17 mouse cellular contexts compared by ENCODE assay signal in genomic region chr9:53508053-53508452, GRCm38 (mm10). TPM values are rescaled to one million over a fixed set of nuclear protein-coding genes. Genes with fewer than 3 reads are reported as not detected.
DNase-seq lines count a peak whose midpoint lies in the region; ATAC-seq and TF ChIP-seq lines count a peak whose summit lies in the region.
"Had no signal": no experiment of that assay in that cellular context is flagged by ENCODE, and none has a peak within 500 bp of the region (broad histone marks: within the 10 kb centered on the region; RNA-seq: fewer than 3 reads in every experiment).

No protein-coding gene starts in this region.

- intact Hi-C loops in heart, postnatal 25 days (cut with DNase I): no loop called here
- intact Hi-C loops in left cerebral cortex, adult 2 months (cut with DNase I): no loop called here

- no peaks in the 10 kb centered on the region for H3K27me3 ChIP-seq in midbrain, embryonic 16.5 days (ENCODE audit: control insufficient read depth, insufficient read depth, low read depth, low read length)
- H3K27me3 ChIP-seq: embryonic facial prominence, embryonic 13.5 days had no signal

- peak overlapping the region; percentile 77 to 97 for H3K4me3 ChIP-seq in ES-E14 (ENCODE audit: insufficient read depth in 1 of 2, low read depth in 1 of 2, low read length in 2 of 2, poor library complexity in 1 of 2, severe bottlenecking in 1 of 2)
- H3K4me3 ChIP-seq in midbrain, embryonic 16.5 days (ENCODE audit: low read depth, low read length): no peak overlapping the region
- no peak overlapping the region for H3K4me3 ChIP-seq in left cerebral cortex, adult 2 months
- H3K4me3 ChIP-seq: embryonic facial prominence, embryonic 13.5 days had no signal

- peak overlapping the region; percentile 88 for H3K9ac ChIP-seq in ES-E14 (ENCODE audit: insufficient read depth, low read depth, low read length, poor library complexity, severe bottlenecking)
- H3K9ac ChIP-seq in midbrain, embryonic 16.5 days (ENCODE audit: low read depth, low read length): no peak overlapping the region
- H3K9ac ChIP-seq: embryonic facial prominence, embryonic 13.5 days; liver, postnatal 0 days had no signal

- no peak for ATAC-seq in midbrain, embryonic 16.5 days
- ATAC-seq: activated CD4-positive, CD25-positive, alpha-beta regulatory T cell, adult 4 months; CD4-positive, CD25-positive, alpha-beta regulatory T cell, adult 4 months; liver, postnatal 0 days had no signal

- peaks cover 7% of the 10 kb centered on the region for H3K36me3 ChIP-seq in ES-E14 (ENCODE audit: control insufficient read depth, insufficient read depth, low read length, poor library complexity, severe bottlenecking)
- H3K36me3 ChIP-seq in midbrain, embryonic 16.5 days (ENCODE audit: control insufficient read depth, insufficient read depth, low read length): peaks cover 9% of the 10 kb centered on the region; the same call in 1 of the 2 replicates

- in situ Hi-C loops in ES-E14 (cut with MboI; ENCODE audit: low sequenced_read_pairs in 2 of 2, unreplicated experiment in 2 of 2): no loop called here

- H3K4me2 ChIP-seq in midbrain, embryonic 16.5 days (ENCODE audit: low read length): no peak overlapping the region
- H3K4me2 ChIP-seq: embryonic facial prominence, embryonic 13.5 days had no signal

- peak; percentile 13 for DNase-seq in heart, adult 8-10 months (ENCODE audit: low spot score)
- no peak for DNase-seq in heart, postnatal 25 days (ENCODE audit: low spot score)
- peak; percentile 94 for DNase-seq in 416B (ENCODE audit: low read depth)
- peak; percentile 69 for DNase-seq in ES-E14 (ENCODE audit: low read depth, low spot score)
- peak; percentile 9 for DNase-seq in adrenal gland, postnatal 14 days
- no peak for DNase-seq in left cerebral cortex, adult 2 months (ENCODE audit: extremely low spot score in 1 of 2, low spot score in 2 of 2)
- DNase-seq in urinary bladder, adult 2 months (ENCODE audit: low spot score): no peak
- DNase-seq: cerebellum, postnatal 36 days; kidney, postnatal 25 days; liver, postnatal 0 days; retina, postnatal 1 day had no signal

- no peak for TF ChIP-seq CTCF in left cerebral cortex, adult 2 months (IDR thresholded peaks at IDR 0.05)

- whole genome bisulfite sequencing in midbrain, embryonic 16.5 days: 88% methylated on average over 7 of the region's 7 CpGs

- no peak overlapping the region for H3K27ac ChIP-seq in ES-E14 (ENCODE audit: insufficient read depth, low read depth, low read length, poor library complexity, severe bottlenecking)
- no peak overlapping the region for H3K27ac ChIP-seq in midbrain, embryonic 16.5 days (ENCODE audit: low read length)
- H3K27ac ChIP-seq in left cerebral cortex, adult 2 months: no peak overlapping the region
- H3K27ac ChIP-seq: embryonic facial prominence, embryonic 13.5 days; macrophage; stomach, postnatal 0 days had no signal

- no peaks in the 10 kb centered on the region for H3K9me3 ChIP-seq in ES-E14 (ENCODE audit: control insufficient read depth, insufficient read depth, low read depth, low read length)
- no peaks in the 10 kb centered on the region for H3K9me3 ChIP-seq in midbrain, embryonic 16.5 days (replicated peaks; ENCODE audit: control insufficient read depth, low read length, poor library complexity, severe bottlenecking)
- H3K9me3 ChIP-seq: embryonic facial prominence, embryonic 13.5 days had no signal

- no peaks in the 10 kb centered on the region for H3K4me1 ChIP-seq in ES-E14 (ENCODE audit: control insufficient read depth in 2 of 2, insufficient read depth in 2 of 2, low read length in 2 of 2, poor library complexity in 1 of 2)
- H3K4me1 ChIP-seq in midbrain, embryonic 16.5 days (ENCODE audit: control insufficient read depth, insufficient read depth, low read length): no peaks in the 10 kb centered on the region
- H3K4me1 ChIP-seq: embryonic facial prominence, embryonic 13.5 days had no signal

TF ChIP-seq in ES-E14, 5 proteins besides CTCF, POLR2A, EP300 and RAD21:
- TF ChIP-seq ZNF384 (IDR thresholded peaks at IDR 0.05; ENCODE audit: low read depth, low read length) (no peak), HCFC1 (IDR thresholded peaks at IDR 0.05; ENCODE audit: borderline replicate concordance, insufficient read depth, low read length) (no peak), CHD2 (IDR thresholded peaks at IDR 0.05; ENCODE audit: low read depth, low read length) (peak; percentile 80), ZC3H11A (IDR thresholded peaks at IDR 0.05; ENCODE audit: borderline replicate concordance, low read depth, low read length) (no peak), MAFK (IDR thresholded peaks at IDR 0.05; ENCODE audit: insufficient read depth, low read depth, low read length) (no peak)
TF ChIP-seq in ES-E14: peak in this region for 1.

RNA-seq across cellular contexts. Expression of gene Atm, which starts 28.5 kb away (rescaled TPM):
- 10 to 100 TPM in 3 of 4 experiments, 1 to 10 TPM in 1; 9.6 to 12.9 (median 10.8) TPM for total RNA-seq in heart, adult 8-10 months (2022)
- 1 to 10 TPM; 7.9 to 9.3 TPM for total RNA-seq in heart, postnatal 25 days (2021)
- total RNA-seq in ES-E14 (2012; rRNA removed): 24.9 and 31.4 TPM in 2 replicates
- 13.7 and 17.3 TPM in 2 replicates for total RNA-seq in adrenal gland, postnatal 14 days (2021)
- polyA plus RNA-seq in midbrain, embryonic 16.5 days (2015; fragmentation: Nextera tagmentation; extraction: Ambion mirVana): 6.6 and 7.9 TPM in 2 replicates
- 10 to 100 TPM; 16.8 to 20.2 TPM for total RNA-seq in left cerebral cortex, adult 2 months (2021)
- polyA plus RNA-seq in urinary bladder, adult 2 months (2012; rRNA removed): 8.6 and 12.0 TPM in 2 replicates

RNA-seq across cellular contexts. Expression of gene Npat, which starts 28.8 kb away (rescaled TPM):
- total RNA-seq in heart, adult 8-10 months (2022): 1 to 10 TPM; 5.3 to 7.7 (median 6.9) TPM
- 1 to 10 TPM; 7.5 to 7.8 TPM for total RNA-seq in heart, postnatal 25 days (2021)
- 18.8 and 22.8 TPM in 2 replicates for total RNA-seq in ES-E14 (2012; rRNA removed)
- 12.7 and 13.1 TPM in 2 replicates for total RNA-seq in adrenal gland, postnatal 14 days (2021)
- 11.1 and 11.2 TPM in 2 replicates for polyA plus RNA-seq in midbrain, embryonic 16.5 days (2015; fragmentation: Nextera tagmentation; extraction: Ambion mirVana)
- 10 to 100 TPM; 17.8 to 20.0 TPM for total RNA-seq in left cerebral cortex, adult 2 months (2021)
- 7.0 and 7.6 TPM in 2 replicates for polyA plus RNA-seq in urinary bladder, adult 2 months (2012; rRNA removed)

Comparison
In these comparisons a context has a peak if more than half of its experiments do, and no peak if none do; other contexts are left out.
1. DNase-seq: peak in heart, adult 8-10 months (single experiment), 416B (single experiment), ES-E14 (single experiment) and adrenal gland, postnatal 14 days (single experiment); none in heart, postnatal 25 days (single experiment), left cerebral cortex, adult 2 months (0 of 2) and urinary bladder, adult 2 months (single experiment).
2. H3K4me3 ChIP-seq: peak in ES-E14 (2 of 2); none in midbrain, embryonic 16.5 days (single experiment) and left cerebral cortex, adult 2 months (single experiment).